In the genomic region with DNA sequence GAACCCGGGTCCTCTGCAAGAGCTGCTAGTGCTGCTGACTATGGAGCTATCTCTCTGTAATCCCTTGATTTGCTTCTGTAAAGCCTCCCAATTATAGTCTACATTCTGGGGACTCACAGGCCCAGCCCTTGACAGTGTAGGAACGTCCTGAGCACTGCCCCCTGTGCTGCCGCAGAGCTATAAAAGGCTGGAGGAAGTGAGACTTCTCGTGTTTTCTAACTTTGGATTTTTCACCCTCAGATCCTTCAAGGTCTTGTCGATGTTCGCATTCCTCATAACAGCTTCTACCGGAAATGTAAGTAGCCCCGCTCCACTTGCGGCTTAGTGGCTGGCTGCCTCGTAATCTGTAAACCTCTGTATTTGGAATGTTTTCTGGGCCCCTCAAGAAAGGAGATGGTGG, we compare ENCODE assay signal across 13 mouse cellular contexts. TPM values are rescaled to one million over a fixed set of nuclear protein-coding genes. Genes with fewer than 3 reads are reported as not detected.
"Had no signal": no experiment of that assay in that cellular context is flagged by ENCODE, and none has a peak within 500 bp of the region (broad histone marks: within the 10 kb centered on the region; RNA-seq: fewer than 3 reads in every experiment).

No protein-coding gene starts in this region.

- H3K27me3 ChIP-seq: kidney, embryonic 15.5 days; limb, embryonic 12.5 days; liver, embryonic 13.5 days; midbrain, embryonic 13.5 days had no signal

- H3K36me3 ChIP-seq: liver, embryonic 13.5 days had no signal

- H3K4me1 ChIP-seq: kidney, embryonic 15.5 days; liver, embryonic 13.5 days had no signal

- H3K9me3 ChIP-seq: kidney, embryonic 15.5 days; limb, embryonic 12.5 days; liver, embryonic 13.5 days; midbrain, embryonic 13.5 days had no signal

- DNase-seq: kidney, adult 2 months; liver; liver, embryonic 13.5 days; liver, postnatal 0 days; right cerebral cortex, adult 18-20 months; thymus, adult 18-20 months; thymus, postnatal 14 days had no signal

- H3K4me3 ChIP-seq: kidney, embryonic 15.5 days; limb, embryonic 12.5 days; liver, embryonic 13.5 days; midbrain, embryonic 13.5 days had no signal

- H3K27ac ChIP-seq: kidney, embryonic 15.5 days; limb, embryonic 12.5 days; liver, embryonic 13.5 days; midbrain, embryonic 13.5 days had no signal

- H3K4me2 ChIP-seq: kidney, embryonic 15.5 days; limb, embryonic 12.5 days; liver, embryonic 13.5 days; midbrain, embryonic 13.5 days had no signal

- ATAC-seq: intestine, embryonic 16.5 days; liver, postnatal 0 days; midbrain, embryonic 13.5 days had no signal

- H3K9ac ChIP-seq: kidney, embryonic 15.5 days; limb, embryonic 12.5 days; liver, embryonic 13.5 days; liver, postnatal 0 days; midbrain, embryonic 13.5 days had no signal

RNA-seq across cellular contexts. Expression of gene Dnase1l3, which starts 55.0 kb away (rescaled TPM):
- total RNA-seq: left cerebral cortex, postnatal 36 days; midbrain, postnatal 0 days had no signal
- polyA plus RNA-seq: limb, embryonic 12.5 days had no signal
